Mouse (Mus musculus): ENCODE data around the gene Ppp1r15a. TPM values are rescaled to one million over a fixed set of nuclear protein-coding genes. Genes with fewer than 3 reads are reported as not detected.
A peak's percentile ranks its signal among the peaks of the same experiment; 100 is the strongest.
"Not testable (repeated sequence)": the region's sequence is repeated elsewhere in the genome, so short reads cannot be mapped to it uniquely, and the experiment has no call there.

Gene Ppp1r15a
- polyA plus RNA-seq, 1 experiment from 2014 or later: 18.5 TPM

DNA sequence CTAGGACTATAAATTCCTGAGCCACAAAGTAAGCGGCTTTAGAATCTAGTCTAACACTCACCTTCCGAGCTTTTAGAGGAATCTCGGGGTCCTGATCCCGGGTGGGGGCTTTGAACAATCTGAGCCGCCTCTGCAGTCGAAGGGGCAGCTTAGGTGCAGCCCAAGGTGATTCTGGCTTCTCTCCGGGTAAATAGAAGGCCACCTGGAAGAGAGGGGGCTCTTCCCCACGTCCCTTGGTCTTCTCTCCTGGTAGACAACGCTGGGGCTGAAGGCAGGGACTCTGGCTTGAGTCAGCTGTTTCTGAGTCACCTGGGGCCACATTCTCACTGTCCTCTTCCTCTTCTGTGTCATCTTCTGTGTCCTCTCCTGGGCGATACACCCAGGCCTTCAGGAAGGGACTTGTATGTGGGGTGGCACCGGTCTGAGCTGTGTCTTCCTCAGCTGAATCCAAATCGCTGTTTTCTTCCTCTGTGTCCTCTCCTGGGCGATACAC is 2.3 kb downstream of the Ppp1r15a start:
- 86% methylated on average over 13 of the region's 13 CpGs for WGBS
- H3K4me3 ChIP-seq: no peak overlapping the region

DNA sequence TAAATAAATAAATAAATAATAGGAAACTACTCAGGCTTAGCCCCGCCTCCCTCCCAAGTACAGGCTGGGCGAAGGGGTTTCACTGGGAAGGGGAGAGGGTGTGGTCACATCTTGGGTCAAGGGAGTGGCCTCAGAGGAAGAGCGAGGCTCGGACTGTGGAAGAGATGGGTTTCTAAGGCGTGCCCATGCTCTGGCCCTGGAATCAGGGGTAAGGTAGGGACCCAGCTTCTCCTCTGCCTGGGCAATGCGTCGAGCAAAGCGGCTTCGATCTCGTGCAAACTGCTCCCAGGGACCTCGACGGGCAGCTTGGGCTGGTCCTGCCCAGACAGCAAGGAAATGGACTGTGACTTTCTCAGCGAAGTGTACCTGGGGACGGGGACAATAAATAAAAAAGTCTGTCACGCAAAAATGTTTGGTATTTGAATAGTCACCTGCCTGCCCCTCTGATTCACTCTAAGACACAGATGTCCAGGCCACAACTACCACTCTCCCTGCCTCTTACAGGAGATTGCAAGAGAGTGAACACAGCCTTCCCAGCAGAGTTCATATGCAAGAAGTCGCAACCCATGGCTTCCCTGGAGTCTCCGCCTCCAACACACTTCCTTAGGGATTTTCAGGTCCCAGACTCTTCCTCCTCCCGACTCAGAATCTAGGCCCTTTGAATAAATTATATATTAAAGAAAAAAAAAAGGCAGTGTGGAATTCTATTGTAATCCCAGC is 3.0 kb downstream of the Ppp1r15a start:
- Histone ChIP-seq H3K4me2 (replicated peaks) (peak overlapping the region; percentile 16; the same call in 1 of the 2 replicates), H3K4me1 (peaks cover 14% of the 10 kb centered on the region), H3K36me3 (no peaks in the 10 kb centered on the region), H3K27me3 (no peaks in the 10 kb centered on the region), H3K9me3 (no peaks in the 10 kb centered on the region), H3K4me3 (no peak overlapping the region), H3K9ac (replicated peaks) (no peak overlapping the region), H3K27ac (replicated peaks) (no peak overlapping the region)
- ATAC-seq (ENCODE audit: low FRiP score, low read depth): no peak
- 74% methylated on average over 18 of the region's 18 CpGs for WGBS

More for the DNA sequence above, 2.3 kb downstream of the Ppp1r15a start:
- Histone ChIP-seq H3K36me3 (no peaks in the 10 kb centered on the region), H3K9ac (replicated peaks) (no peak overlapping the region; the same call in 1 of the 2 replicates), H3K27ac (replicated peaks) (no peak overlapping the region), H3K4me2 (replicated peaks) (no peak overlapping the region), H3K4me1 (peaks cover 14% of the 10 kb centered on the region), H3K27me3 (no peaks in the 10 kb centered on the region), H3K9me3 (no peaks in the 10 kb centered on the region)
- no peak for ATAC-seq (ENCODE audit: low FRiP score, low read depth)

DNA sequence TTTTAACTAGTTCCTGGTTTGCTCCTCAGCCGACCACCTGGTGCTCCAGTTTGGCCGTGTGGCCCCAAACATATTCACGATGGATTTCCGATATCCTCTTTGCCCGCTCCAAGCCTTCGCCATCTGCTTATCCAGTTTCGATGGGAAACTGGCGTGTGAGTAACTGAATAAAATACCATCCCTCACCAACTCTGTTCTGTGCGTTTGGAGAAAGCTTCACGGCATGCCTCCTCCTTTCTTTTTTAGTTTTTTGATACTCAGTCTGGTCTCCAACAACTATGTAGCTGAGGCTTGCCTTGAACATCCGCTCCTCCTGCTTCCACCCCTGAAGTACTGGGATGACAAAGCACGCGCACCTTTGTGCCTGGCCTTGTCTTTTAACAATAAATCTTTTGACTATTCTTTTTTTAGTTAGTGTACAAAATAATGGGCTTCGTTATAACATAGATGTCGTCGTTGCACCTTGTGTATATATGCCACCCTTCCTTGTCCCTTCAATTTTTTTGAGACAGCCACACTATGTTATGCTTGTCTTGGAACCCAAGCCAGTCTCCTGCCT is 3.8 kb downstream of the Ppp1r15a start:
- Histone ChIP-seq H3K4me3 (peak overlapping the region; percentile 52), H3K9me3 (no peaks in the 10 kb centered on the region), H3K4me1 (peaks cover 14% of the 10 kb centered on the region), H3K36me3 (no peaks in the 10 kb centered on the region), H3K27ac (replicated peaks) (no peak overlapping the region), H3K4me2 (replicated peaks) (peak overlapping the region; percentile 49), H3K9ac (replicated peaks) (no peak overlapping the region), H3K27me3 (no peaks in the 10 kb centered on the region)
- no peak; the same call in 1 of the 2 replicates for ATAC-seq (ENCODE audit: low FRiP score, low read depth)
- WGBS: 54% methylated on average over 16 of the region's 16 CpGs

DNA sequence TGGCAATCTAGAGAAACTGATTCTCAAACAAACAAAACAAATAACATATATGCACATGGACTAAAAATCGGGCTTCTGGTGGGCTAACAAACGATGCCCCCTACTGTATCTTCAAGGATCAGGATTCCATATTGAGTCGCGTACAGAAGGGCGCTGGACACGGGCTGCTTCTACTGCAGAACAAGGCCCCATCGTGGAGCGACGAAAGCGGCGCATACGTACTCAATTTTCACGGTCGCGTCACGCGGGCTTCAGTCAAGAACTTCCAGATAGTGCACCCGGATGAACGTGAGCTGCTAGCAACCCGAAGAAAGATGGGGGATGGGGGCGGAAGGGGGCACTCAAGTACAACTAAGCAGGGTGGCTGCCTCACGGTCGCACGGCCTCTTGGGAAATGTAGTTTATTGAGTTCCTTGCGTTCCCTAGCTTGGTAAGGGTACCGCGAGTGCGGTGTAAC is 4.3 kb downstream of the Ppp1r15a start:
- Histone ChIP-seq H3K4me3 (peak overlapping the region; percentile 52), H3K4me2 (replicated peaks) (peak overlapping the region; percentile 49), H3K9ac (replicated peaks) (peak overlapping the region; percentile 59), H3K4me1 (peaks cover 14% of the 10 kb centered on the region), H3K27ac (replicated peaks) (peak overlapping the region; percentile 75), H3K36me3 (no peaks in the 10 kb centered on the region), H3K27me3 (no peaks in the 10 kb centered on the region), H3K9me3 (no peaks in the 10 kb centered on the region)
- ATAC-seq (ENCODE audit: low FRiP score, low read depth): peak; percentile 69
- under 1% methylated on average over 28 of the region's 28 CpGs for WGBS

DNA sequence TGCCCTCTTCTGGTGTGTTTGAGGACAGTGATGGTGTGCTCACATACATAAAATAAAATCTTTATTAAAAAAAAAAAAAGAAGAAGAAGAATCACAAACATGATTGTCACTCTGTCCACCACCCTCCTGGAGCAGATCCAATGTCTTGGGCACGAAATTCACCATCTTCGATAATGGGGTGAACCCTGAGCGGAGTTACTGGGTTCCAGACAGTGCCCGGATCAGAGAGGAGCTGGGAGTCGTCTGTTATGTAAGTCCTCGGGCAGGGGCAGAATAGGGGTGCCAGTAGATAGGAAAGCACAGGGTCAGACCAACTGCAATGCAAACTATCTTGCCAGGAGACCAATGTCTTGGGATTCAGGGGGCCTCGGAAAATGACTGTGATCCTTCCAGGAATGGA is 5.5 kb downstream of the Ppp1r15a start:
- Histone ChIP-seq H3K36me3 (no peaks in the 10 kb centered on the region), H3K9ac (replicated peaks) (no peak overlapping the region), H3K4me3 (no peak overlapping the region), H3K27me3 (no peaks in the 10 kb centered on the region), H3K4me1 (peaks cover 14% of the 10 kb centered on the region), H3K4me2 (replicated peaks) (no peak overlapping the region), H3K27ac (replicated peaks) (no peak overlapping the region), H3K9me3 (no peaks in the 10 kb centered on the region)
- WGBS: 95% methylated on average over 7 of the region's 7 CpGs
- no peak for ATAC-seq (ENCODE audit: low FRiP score, low read depth)

DNA sequence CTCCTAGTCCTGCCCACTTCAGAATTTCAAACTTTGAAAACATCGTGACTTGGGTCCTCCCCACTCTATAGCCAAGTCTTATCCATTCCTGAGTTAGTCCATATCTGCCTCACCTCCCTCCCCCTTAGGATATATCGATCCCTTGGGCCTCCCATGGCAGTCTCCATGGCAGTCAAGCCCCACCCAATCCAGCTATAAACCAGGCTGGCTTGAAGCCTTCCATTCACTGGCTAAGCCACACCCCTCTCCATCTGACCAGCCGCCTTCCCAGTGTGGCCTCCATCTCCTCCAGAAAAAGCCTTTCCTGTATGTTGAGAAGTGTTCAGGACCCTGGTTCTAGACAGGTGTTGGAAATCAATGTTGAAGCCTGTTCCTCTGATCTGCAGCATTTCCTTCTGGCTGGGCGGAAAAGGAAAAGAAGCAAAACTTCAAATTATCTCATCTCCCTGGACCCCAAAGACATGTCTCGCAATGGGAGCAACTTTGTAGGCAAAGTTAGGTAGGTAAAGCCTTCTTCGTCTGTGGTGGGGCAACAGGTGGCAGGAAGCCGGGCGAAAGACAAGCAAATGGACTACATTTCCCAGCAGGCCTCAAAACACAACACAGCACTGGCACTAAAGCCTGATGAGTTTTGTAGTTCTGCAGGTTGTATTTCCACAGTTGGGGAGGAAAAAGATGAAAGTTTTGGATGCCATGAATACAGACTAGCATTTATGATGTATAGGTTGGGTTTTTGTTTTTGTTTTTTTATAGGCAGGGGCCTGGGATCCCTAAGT is 6.5 kb downstream of the Ppp1r15a start:
- Histone ChIP-seq H3K9ac (replicated peaks) (no peak overlapping the region), H3K4me3 (no peak overlapping the region), H3K9me3 (no peaks in the 10 kb centered on the region), H3K27me3 (no peaks in the 10 kb centered on the region), H3K27ac (replicated peaks) (no peak overlapping the region), H3K4me1 (peaks cover 3% of the 10 kb centered on the region), H3K36me3 (no peaks in the 10 kb centered on the region), H3K4me2 (replicated peaks) (no peak overlapping the region)
- no peak for ATAC-seq (ENCODE audit: low FRiP score, low read depth)
- 81% methylated on average over 8 of the region's 8 CpGs for WGBS

DNA sequence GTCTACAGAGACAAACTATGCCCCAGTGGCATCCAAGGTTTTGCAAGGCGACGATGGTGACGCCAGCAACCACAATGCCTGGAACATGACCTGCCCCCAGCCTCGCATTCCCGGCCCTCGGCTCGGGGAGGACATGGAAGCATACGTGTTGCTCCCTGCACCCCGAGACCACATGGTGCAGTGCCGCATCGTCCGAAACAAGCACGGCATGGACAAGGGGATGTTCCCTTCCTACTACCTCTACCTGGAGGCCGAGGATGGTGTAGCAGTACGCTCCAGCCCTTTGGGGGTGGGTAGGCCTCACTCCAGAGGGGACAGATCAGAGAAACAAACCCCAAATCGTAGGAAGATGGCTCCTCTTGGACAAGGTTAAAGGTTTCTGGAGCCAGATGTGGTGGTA is 7.5 kb downstream of the Ppp1r15a start:
- no peaks in the 10 kb centered on the region for H3K27me3 ChIP-seq
- H3K4me2 ChIP-seq (replicated peaks): no peak overlapping the region
- H3K4me1 ChIP-seq: peaks cover under 1% of the 10 kb centered on the region; the same call in 1 of the 2 replicates
- H3K27ac ChIP-seq (replicated peaks): no peak overlapping the region
- 93% methylated on average over 16 of the region's 16 CpGs for WGBS
- H3K9ac ChIP-seq (replicated peaks): no peak overlapping the region
- no peak for ATAC-seq (ENCODE audit: low FRiP score, low read depth)
- H3K9me3 ChIP-seq: no peaks in the 10 kb centered on the region
- no peaks in the 10 kb centered on the region for H3K36me3 ChIP-seq
- no peak overlapping the region for H3K4me3 ChIP-seq

DNA sequence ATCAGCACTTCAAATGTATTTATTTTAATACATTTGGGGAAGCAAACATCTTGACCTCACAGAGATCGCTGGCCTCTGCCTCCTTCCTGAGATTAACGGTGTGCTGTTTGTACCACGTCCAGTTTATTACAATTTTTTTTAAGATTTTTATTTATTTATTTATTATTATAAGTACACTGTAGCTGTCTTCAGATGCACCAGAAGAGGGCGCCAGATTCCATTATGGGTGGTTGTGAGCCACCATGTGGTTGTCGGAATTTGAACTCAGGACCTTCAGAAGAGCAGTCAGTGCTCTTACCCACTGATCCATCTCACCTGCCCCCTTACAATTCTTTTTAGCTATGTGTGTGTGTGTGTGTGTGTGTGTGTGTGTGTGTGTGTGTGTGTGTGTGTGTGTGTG is 9.2 kb downstream of the Ppp1r15a start:
- H3K4me1 ChIP-seq; H3K36me3 ChIP-seq; H3K9me3 ChIP-seq; ATAC-seq (ENCODE audit: low FRiP score, low read depth); H3K27ac ChIP-seq (replicated peaks); H3K27me3 ChIP-seq; H3K4me3 ChIP-seq; H3K9ac ChIP-seq (replicated peaks); H3K4me2 ChIP-seq (replicated peaks): not testable (repeated sequence)
- 76% methylated on average over 5 of the region's 5 CpGs for WGBS

DNA sequence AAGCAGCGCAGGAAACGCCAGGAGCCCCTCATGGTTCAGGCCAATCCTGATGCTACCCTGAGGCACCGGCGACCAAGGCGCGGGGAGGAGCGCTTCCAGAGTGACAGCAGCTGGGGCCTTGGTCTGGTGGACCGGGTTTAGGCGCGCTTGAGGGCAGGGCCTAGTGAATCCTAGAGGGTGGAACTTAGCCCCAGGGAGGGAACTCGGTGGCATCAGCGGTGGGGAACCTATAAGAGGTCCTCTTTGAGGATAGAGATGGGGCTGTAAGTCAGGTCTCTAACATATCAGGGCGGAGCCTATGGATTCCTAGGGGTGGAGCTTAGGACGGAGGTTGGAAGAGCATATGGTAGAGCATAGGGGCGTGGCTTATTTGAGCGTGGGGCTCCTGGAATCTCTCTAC is 10.6 kb downstream of the Ppp1r15a start:
- H3K27ac ChIP-seq (replicated peaks): no peak overlapping the region
- H3K4me3 ChIP-seq: no peak overlapping the region
- 28% methylated on average over 16 of the region's 16 CpGs for WGBS
- 0 out of 2 replicates have a peak overlapping the region, but pooled peaks have one; percentile 28 for H3K9ac ChIP-seq (replicated peaks)
- no peak overlapping the region for H3K4me2 ChIP-seq (replicated peaks)
- H3K27me3 ChIP-seq: no peaks in the 10 kb centered on the region
- no peak for ATAC-seq (ENCODE audit: low FRiP score, low read depth)
- no peaks in the 10 kb centered on the region for H3K4me1 ChIP-seq
- no peaks in the 10 kb centered on the region for H3K36me3 ChIP-seq
- no peaks in the 10 kb centered on the region for H3K9me3 ChIP-seq

DNA sequence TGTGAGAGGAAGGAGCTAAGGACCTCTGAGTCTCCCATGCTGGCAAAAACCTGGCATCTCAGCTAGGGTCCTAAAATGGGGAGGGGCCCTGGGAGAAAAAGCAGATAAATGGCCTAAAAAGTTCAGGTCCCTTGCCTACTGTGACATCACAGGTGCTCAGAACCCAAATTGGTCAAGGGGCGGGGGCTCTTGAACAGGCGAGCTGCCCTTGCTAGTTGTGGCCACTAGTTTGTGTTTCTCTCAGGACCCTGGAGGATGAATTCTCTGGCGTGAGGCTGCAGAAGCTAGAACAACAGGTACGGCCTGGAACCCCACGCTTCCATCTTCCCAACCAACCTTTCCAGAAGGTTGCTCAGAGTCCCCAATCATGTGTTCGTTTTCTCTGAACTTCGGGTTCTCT is 11.7 kb downstream of the Ppp1r15a start:
- no peak for ATAC-seq (ENCODE audit: low FRiP score, low read depth)
- Histone ChIP-seq H3K27ac (replicated peaks) (no peak overlapping the region), H3K36me3 (no peaks in the 10 kb centered on the region), H3K9ac (replicated peaks) (no peak overlapping the region), H3K9me3 (no peaks in the 10 kb centered on the region), H3K4me1 (peaks cover 5% of the 10 kb centered on the region), H3K4me3 (no peak overlapping the region), H3K4me2 (replicated peaks) (no peak overlapping the region), H3K27me3 (no peaks in the 10 kb centered on the region)
- 87% methylated on average over 7 of the region's 7 CpGs for WGBS

DNA sequence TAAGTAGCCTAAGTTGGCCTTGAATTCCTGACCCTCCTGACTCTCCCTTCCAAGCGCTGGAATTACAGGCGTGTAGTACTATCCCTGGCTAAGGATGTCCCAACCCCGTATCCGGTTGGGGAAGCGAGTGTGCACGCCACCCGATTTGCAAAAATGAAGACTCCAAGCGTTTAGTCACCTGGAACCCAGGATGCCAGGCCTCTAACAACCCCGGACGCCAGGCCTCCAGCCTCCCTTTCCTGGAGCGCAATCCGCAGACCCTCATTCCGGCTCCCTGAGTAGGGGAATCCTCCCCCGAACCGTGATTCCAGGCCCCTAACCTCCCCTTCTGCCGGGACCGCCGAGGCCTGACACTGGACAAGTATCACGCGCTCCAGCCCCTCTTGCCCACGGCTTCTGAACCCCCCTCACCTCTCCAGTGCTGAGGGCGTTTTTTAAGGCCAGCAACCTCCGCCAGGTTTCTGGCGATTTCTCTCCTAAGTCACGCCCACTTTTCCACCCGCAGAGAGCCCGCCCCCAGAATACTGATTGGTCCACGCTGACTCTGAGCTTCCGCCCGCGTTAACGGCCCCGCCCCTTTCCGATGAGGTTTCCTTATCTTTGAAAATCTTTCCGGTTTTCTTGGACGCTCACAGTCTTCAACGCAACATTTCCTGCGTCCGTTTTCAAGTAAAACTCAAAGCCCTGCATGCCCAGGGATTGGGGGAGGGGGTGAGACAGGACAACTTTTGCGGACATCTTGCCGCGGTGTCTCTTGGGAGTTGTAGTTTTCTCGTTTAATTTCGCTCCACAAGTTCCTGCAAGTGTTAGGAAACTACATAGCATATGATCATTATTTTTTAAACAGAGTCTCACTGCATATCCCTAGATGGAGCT is 15.9 kb downstream of the Ppp1r15a start, which contains the start of gene Nucb1:
TSS of gene Nucb1 (minus strand) at position 495 of the 876 bp plus-strand sequence.
- H3K9me3 ChIP-seq: no peaks in the 10 kb centered on the region
- H3K27ac ChIP-seq (replicated peaks): peak within 1 kb of the TSS; percentile 85
- H3K9ac ChIP-seq (replicated peaks): peak within 1 kb of the TSS; percentile 87
- ATAC-seq (ENCODE audit: low FRiP score, low read depth): peak; percentile 91
- H3K4me3 ChIP-seq: peak within 1 kb of the TSS; percentile 77
- under 1% methylated on average over 44 of the region's 44 CpGs for WGBS
- H3K4me2 ChIP-seq (replicated peaks): peak within 1 kb of the TSS; percentile 80
- H3K36me3 ChIP-seq: peaks cover 15% of the 10 kb centered on the region
- H3K4me1 ChIP-seq: peaks cover 14% of the 10 kb centered on the region
- H3K27me3 ChIP-seq: no peaks in the 10 kb centered on the region
